Mouse (Mus musculus): Measurements from ENCODE around the gene R3hdm4.
"Not testable (repeated sequence)": the region's sequence is repeated elsewhere in the genome, so short reads cannot be mapped to it uniquely, and the experiment has no call there.

R3hdm4 gene

DNA sequence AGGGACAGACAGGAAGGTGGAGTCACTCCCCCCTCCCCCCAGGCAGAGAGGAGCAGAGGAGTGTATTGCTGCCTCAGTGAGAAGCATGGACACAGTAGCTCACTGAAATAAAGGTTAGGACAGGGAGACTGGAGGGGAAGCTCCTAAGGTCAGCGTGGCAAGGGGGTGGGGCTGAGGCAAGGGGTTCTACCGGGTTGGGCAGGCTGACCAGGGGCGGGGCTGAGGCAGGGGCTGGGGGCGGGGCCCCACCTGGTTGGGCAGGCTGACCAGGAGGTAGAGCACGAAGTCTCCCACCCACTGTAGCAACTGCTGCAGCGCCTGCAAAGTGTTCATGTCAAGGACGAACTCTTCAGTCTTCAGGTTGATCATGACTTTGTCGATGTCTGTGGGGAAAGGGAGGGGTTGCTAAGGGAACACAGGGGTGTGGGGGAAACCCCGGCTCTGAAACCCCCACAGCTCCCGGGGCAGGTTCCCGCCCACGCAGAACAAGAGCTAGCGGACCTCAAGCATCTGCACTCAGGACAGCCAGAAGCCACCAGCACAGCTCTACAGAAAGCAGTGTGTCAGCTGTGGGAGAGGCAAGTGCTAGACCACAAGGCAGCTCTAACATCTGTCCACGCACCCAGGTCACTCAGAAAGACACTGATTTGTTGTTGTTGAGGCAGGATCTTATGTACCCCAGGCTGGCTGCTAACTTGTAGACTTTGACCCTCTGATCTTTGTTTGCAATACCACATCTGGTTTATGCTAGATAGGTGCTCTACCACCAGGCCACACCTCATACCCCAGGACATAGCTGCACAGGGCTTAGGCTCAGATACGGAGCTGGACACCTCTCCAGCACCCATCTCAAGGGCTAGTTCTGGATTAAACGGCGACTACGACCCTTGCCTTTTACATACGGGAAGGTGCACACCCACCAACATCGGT lies 23.4 kb downstream of the R3hdm4 start:
- no peak for DNase-seq

DNA sequence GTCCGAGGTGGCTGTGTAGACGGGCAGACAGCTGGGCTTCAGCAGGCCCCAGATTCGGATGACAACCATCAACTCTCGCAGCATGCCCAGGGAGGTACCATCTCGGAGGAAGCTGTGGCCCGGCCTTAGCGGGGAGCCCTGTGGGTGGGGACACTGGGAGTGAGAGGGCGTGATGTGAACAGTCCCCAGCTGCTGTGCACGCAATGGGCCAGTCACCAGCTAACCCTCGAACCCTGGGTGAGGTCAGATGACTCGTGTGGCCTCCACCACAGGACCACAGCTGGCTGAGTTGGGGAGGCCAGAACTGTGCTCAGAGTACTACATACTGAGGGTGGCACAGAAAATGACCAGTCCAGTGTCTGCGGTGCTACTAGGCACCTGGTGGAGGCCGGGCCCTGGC lies 24.2 kb downstream of the R3hdm4 start:
- DNase-seq: no peak

DNA sequence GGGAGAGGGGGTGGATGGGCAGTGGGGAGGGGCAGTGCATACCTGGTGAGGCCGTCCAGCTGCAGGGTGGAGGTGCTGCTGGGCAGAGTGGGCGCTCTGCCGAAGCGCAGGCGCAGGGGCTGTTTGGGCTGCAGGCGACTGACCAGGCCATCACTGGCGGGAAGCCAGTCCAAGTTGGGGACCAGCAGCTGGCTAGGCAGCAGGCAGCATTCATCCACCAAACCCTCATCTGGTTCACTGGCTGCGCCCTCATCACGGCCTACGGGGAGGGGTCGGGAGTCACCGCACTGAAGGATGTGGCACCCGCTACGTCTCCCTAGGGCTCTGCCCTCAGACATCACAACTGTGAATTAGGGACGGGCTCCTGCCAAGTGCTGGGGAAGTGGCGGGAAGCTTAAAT lies 24.7 kb downstream of the R3hdm4 start:
- DNase-seq: peak in 1 of 2 experiments; percentile 5

DNA sequence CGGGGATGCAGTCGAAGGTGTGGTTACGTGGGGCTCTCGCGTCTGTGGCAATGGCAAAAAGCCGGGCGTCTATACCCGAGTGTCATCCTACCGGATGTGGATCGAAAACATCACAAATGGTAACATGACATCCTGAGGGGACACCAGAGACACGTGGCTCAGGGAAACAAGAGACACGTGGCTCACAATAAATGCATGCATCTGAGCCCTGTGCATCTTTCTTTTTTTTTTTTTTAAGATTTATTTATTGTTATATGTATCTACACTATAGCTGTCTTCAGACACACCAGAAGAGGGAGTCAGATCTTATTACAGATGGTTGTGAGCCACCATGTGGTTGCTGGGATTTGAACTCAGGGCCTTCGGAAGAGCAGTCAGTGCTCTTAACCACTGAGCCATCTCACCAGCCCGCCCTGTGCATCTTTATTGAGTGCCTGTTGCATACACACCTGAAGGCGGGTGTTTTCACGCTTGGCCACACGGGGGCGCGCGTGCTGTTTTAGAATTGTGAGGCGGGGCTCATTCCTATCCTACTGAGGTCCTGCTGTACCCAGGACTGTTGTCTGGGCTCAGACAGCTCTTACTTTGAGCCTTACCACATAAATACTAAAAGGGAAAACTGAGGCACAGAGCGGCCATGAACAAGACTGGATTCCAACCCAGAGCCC lies 28.4 kb downstream of the R3hdm4 start:
- peak; percentile 83 to 86 for DNase-seq

DNA sequence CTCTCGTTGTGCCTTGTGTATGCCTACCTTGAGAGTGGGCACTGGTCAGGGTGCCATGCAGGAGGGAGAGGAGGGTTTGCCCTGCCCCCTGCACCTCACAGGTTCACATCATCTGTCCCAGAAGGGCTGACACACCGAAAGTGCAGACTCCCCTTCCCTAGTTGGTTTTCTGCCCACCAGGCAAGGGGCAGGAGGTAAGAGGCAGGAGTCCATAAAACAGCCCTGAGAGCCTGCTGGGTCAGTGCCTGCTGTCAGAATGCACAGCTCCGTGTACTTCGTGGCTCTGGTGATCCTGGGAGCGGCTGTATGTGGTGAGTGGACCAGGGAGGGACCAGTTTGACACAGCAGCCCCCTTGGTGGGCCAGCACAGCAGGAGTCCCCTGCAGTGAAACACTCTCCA lies 30.3 kb downstream of the R3hdm4 start, which contains the start of gene Cfd:
Cfd (plus strand) TSS at position 184 of the 400 bp plus-strand sequence.
- peak in 1 of 2 experiments; percentile 4 for DNase-seq

DNA sequence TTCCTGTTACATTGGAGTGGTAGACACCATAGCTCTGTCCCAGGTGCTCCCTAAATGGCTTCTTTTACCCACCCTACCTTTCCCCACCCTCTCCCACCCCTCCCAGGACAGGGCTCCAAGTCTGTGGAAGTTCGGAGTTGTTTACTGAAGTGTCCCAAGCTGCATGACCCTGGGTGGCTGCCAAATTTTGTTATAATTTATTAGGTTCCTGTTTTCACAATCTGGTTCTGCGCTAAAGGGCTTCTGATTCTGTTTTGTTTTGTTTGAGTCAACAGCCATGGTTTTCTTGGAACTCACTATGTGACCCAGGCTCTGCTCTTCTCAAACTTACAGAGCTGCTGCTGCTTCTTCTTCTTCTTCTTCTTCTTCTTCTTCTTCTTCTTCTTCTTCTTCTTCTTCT lies 31.6 kb downstream of the R3hdm4 start:
- no peak for DNase-seq

DNA sequence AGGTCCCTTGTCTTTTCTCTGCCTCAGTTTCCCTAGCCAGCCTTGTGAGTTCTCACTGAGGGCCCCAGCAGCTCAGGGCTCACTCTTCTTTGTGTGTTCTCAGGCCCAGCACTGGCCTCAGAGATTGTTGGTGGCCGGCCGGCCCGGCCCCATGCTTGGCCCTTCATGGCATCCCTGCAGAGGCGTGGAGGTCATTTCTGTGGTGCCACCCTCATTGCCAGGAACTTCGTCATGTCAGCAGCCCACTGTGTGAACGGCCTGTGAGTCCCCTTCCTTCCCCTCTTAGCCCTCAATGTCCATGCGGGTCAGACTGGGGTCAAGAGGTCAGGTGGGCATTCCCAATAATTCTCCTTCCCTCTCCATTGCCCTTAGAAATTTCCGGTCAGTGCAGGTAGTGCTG lies 34.4 kb downstream of the R3hdm4 start:
- no peak for DNase-seq

DNA sequence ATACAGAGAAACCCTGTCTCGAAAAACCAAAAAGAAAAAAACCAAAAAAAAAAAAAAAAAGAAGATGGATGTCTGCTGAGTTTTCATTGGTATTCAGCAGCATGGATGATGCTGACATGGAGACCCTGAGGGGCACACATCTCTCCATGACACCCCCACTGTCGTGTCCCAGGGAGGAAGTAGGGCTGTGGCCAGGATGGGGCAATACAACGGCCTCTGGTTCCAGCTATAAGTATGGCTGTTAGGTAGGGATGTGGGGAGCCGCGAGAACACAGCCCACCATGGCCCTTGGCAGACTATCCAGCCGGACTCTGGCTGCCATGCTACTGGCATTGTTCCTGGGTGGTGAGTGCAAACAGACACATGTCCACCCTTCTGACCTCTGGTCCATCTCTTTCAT lies 35.0 kb downstream of the R3hdm4 start, which contains the start of gene Elane:
Elane (plus strand) TSS at position 194 of the 400 bp plus-strand sequence.
- no peak for DNase-seq

DNA sequence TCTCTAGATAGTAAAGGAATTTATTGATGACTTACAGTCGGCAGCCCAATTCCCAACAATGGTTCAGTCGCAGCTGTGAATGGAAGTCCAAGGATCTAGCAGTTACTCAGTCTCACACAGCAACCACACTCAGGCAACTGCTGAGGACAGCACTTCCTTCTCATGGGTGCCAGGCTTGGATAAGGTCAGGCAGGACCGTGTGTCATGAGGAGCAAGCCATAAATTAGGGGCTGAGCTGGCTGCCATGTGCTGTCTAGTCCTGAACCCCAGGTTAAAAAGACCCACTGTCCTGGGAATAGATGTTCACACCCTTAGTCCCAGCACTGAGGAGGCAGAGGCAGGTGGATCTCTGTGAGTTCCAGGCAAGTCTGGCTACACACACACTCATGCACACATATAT lies 36.1 kb downstream of the R3hdm4 start:
- not testable (repeated sequence) for DNase-seq

DNA sequence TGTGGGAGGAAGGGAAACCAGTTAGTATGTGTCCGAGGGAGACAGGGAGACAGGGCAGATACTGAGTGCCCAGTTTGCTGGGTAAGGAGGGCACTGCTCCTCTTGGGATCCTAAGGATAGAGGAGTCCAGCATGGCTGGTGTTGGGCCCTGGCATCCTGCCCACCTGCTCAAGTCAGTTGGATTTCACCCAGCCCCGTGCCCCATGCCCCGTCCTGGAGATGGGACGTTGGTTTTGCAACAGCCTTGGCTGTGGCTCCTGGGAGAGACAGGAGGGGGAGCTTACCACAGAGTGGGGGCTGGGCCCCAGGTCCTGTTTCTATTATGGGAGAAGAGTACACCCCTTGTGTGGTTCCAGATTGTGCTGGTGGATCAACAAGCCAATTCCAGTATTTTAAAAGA lies 36.6 kb downstream of the R3hdm4 start:
- peak; percentile 39 to 54 for DNase-seq

DNA sequence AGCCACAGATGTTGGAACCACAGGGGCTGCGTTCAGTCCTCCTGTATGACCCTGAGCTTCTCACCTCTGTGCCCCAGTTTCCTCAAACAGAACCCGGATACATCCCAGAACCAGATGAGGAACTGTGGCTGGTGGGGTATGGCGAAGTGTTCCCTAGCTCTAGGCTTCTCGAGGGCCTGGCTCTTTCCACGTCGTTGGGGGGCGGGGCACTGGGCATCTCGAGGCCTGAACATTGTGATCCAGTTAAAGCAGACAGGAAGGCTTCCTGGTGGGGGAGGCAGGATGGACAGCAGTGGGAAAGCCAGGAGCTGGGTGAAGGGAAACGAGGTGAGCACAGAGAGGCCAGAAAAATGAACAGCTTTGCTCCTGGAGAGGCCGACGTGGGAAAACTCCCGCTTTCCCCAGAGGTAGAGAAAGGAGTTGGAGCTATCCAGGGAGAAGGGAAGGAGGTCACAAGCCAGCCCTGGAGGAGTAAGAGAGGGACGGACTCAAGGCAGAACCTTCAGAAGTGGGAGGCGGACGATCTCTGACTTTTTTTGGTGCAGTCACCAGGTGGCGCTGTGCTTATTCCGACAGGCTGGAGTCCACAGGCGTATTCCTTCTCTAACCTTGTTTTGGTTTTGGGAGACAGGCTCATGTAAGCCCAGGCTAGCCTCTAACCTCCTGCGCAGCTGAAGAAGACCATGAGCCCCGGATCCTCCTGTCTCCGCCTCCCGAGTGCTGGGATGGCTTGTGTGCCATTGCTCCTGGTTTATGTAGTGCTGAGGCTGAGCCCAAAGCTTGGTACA lies 37.5 kb downstream of the R3hdm4 start:
- DNase-seq: peak; percentile 86 to 88

DNA sequence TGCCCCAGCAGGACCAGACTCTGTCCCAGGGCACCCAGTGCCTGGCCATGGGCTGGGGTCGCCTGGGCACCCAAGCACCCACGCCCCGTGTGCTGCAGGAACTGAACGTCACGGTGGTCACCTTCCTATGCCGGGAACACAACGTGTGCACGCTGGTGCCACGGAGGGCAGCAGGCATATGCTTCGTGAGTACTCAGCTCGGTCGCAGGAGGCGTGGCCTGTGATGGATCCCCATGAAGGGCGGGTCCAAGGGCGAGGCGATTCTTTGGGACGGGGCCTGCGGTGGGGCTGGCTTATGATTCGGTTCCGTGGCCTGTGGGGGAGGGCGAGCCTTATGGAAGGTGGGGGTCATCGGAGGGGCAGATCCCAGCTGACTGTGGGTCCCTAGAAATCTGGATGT lies 39.0 kb downstream of the R3hdm4 start:
- DNase-seq: peak in 1 of 2 experiments; percentile 13

DNA sequence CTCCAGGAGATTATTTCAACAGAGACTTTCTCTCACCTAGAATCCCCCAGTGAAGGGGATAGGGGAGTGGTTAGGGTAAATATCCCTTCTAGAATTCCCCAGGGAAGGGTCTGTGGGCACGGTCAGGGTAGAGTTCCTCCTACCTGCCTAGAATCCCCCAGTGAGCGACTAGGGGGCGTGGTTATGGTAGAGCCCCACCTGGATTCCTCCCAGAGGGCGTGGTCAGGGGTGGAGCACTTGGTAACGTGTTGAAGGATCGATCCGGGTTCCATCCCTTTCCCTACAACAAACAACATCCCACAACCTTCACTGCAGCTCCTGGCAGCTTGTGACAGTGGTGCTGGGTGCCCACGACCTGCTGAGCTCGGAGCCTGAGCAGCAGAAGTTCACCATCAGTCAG lies 40.3 kb downstream of the R3hdm4 start:
- no peak for DNase-seq

DNA sequence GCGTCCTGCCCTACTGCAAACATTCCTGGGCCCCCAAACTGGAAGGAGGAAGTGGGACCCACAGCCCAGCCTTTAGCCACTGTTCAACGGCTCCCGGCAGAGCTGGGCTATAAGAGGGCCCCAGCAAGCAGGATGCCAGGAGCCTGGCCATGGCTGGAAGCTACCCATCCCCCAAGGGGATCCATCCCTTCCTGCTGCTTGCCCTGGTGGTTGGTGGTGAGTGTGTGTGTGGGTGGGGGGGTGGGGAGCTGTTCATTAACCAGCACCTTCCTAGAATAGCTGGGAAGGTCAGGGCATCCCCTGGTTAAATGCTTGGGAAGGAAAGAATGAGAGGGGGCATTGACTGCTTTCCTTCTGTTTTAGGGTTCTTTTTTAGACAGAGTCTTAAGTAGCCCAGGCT lies 41.5 kb downstream of the R3hdm4 start:
- no peak for DNase-seq

DNA sequence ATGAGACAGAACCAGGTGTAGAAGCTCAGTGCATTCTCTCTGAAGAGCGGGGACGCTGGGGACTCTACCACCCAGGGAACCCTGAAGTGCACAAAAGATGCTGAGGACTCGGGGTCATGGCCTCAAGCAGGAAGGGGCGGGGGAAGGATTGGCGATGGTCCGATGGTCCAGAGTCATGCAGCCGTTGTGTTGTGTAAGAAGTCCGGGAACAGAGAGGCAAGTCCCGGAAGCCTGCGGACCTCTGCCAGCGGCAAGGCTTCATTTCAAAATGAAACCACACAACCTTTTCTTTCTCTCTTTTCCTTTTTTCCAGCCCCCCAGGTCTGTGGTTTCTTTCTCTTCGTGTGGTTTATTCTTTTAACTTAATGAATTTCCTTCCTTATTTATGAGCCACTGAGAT lies 43.3 kb downstream of the R3hdm4 start:
- no peak for DNase-seq

DNA sequence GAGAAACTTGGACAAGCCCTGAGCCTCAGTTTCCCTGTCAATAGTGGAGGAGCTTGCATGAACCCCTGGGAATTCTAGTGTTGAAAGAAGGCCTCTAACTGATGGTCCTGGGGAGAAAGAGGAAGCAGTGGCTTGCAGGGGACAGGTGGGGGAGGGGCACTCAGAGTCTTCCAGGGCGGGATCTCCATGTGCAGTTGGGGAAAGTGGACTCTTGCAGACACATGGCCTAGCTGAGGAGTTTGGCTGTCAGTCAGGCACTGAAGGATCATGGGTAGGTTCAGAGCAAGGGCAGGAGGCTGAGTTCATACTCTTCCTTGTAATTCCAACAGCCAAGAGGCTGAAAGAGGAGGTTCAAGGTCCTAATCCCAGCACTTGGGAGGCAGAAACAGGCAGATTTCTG lies 43.8 kb downstream of the R3hdm4 start:
- DNase-seq: no peak

DNA sequence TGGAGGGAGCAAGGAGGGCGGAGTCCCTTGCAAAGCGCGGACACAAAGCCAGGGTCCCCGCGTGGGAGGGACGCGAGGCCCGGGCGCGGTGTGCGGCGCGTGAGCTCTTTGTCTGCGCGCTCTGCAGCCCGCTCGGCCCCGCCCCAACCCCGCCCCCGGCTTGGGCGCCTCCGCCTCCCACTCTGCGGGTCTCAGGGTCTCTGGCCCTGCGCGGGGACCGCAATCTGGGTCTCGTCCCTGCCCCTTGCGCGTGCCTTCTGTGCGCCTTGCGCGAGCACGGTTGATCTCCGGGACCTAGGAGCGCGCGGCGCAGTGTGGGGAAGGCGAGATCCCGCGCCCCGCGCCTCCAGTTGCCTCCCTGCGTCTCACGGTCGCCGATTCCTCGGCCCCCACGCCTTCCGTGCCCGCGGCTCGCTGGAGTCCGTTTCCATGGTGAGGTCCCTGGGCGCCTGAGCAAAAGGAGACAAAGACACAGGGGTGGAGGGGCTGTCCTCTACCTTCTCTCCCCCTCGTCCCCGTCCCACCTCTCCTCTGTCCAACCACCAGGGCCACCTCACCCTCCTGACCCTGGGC lies 46.6 kb downstream of the R3hdm4 start, which contains the start of the genes Prtn3 and Plppr3:
Prtn3 (plus strand) TSS at position 187 of the 573 bp plus-strand sequence.
Plppr3 (minus strand) TSS at position 345 of the 573 bp plus-strand sequence.
- DNase-seq: peak in 1 of 2 experiments; percentile 39

DNA sequence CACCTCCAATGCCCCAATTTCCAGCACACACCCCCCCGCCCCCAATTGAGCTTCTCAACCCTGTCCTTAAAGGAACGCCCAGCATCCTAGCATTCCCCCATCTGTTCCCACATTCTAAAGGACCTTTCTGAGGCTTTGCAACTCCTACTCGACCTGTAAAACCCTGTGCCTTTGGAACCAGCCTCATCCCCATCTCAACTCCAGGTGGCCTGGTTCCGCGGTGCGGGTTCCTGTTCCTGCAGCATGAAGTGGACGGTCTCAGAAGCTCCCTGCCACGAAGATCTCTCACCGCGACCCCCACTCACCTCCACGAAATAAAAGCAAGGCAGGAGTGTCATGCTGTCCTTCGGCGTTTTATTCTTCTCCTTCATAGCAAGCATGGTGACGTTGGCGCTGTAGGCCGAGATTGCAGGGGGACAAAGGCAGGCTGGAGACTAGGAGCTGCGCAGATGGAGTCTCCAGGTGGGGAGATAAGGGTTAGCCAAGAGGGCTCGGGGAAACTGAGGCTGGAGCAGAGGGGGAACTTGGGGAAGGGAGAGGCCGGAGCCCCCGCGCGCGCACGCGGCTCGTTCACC lies 47.2 kb downstream of the R3hdm4 start:
- DNase-seq: no peak

DNA sequence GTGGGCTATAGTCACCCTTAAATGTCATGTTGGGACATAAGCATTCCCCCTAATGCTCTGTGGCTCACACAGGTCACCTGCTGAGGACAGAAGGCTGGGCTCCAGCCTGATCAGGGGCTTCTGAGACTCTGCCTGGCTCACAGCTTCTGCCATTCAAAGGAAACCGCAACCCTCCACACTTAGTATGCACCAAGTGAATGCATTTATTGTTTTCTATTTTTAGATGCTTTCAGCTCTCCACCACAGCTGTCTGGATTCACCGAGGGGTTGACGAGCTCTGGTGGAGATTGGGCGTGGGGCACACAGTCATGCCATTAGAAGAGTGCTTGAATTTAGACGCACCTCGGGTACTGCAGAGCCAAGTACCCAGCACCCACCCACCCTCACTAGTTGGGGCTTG lies 47.7 kb downstream of the R3hdm4 start:
- no peak for DNase-seq

DNA sequence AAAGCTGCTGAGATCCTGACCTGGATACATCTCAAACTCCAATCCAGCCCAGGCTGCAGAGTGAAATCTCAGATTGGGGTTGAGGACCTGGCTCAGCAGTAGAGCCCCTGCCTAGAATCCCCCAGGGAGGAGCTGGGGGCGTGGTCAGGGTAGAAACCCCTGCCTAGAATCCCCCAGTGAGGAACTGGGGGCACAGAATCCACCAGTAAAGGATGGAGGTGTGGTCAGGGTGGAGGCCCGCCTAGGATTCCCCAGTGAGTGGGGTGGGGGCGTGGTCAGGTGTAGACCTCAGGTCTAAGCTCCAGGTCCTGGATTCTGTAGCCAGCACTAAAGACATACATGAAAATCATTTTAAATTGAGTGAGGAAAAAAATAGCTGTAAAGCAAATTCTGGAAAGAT lies 48.1 kb downstream of the R3hdm4 start:
- no peak for DNase-seq

DNA sequence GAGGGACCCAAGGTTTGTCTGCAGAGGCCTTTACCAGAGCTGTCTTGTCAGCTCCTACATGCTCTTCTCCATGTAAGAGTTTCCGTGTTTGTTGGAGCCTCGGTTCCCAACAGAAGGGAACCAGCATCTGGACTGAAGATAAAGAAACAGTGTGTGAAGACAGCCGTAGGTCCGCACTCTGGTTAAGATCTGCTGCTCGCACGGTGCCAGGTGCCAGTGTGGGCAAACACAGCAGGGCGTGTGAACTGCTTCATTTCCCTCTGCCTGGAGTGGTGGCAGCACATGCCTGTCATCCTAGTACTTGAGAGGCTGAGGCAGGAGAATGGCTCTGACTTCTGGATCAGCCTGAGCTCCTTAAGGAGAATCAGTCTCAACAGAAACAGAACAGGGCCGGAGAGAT lies 49.2 kb downstream of the R3hdm4 start:
- DNase-seq: no peak

DNA sequence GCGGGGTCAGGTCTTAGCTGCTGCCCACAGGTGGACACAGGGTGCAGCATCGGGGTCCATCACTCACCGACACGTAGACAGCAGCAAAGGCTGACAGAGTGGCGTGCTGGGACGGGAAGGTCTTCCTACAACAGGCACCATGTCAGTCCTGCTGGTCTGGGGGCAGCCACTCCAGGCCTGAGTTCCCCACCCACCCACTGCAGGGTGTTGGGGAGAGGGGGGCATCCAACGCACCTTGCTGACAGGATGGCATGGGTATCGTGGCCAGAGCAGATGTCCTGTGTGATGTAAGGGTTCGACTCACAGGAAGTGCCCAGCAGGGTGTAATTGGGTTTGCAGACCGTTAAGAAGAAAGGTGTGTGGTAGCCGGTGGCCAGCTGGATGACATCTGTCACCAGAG lies 54.4 kb downstream of the R3hdm4 start:
- DNase-seq: no peak
